Mouse (Mus musculus) stomach, embryonic 14.5 days (tissue): ENCODE measurements around the gene Ccdc61. TPM values are rescaled to one million over a fixed set of nuclear protein-coding genes. Genes with fewer than 3 reads are reported as not detected.

ENCODE experiments used
- ATAC-seq: fragments of 200-750 bp; cut with Nextera tagmentation; 2 replicates; pipeline ENCODE4 v1.8.0; 2017; ENCODE audit warnings: low read depth, moderate TSS enrichment; ENCODE audit not compliant: insufficient number of reproducible peaks, insufficient read depth, low FRiP score
- H3K27ac ChIP-seq: fragments of 300-500 bp; sonication (generic); 2 replicates; pipeline ENCODE4 v1.5.1; 2014; ENCODE audit warnings: mild to moderate bottlenecking, low read length, moderate library complexity, mixed read lengths
- H3K27me3 ChIP-seq: fragments of 300-500 bp; sonication (generic); 2 replicates; pipeline ENCODE4 v1.6.1; 2014; ENCODE audit warnings: low read length, control low read depth, mixed read lengths; ENCODE audit not compliant: control insufficient read depth, insufficient read depth
- H3K36me3 ChIP-seq: fragments of 300-500 bp; sonication (generic); 2 replicates; pipeline ENCODE4 v1.6.1; 2014; ENCODE audit warnings: mild to moderate bottlenecking, control low read depth, low read length, moderate library complexity, mixed read lengths; ENCODE audit not compliant: control insufficient read depth, insufficient read depth
- H3K4me1 ChIP-seq: fragments of 300-500 bp; sonication (generic); 2 replicates; pipeline ENCODE4 v1.6.1; 2014; ENCODE audit warnings: low read length, control low read depth, mixed read lengths; ENCODE audit not compliant: control insufficient read depth, insufficient read depth
- H3K4me2 ChIP-seq: fragments of 300-500 bp; sonication (generic); replicated peaks from 2 replicates; pipeline ENCODE4 v1.6.1; 2014; ENCODE audit warnings: low read depth, low read length, control low read depth
- H3K4me3 ChIP-seq: fragments of 300-500 bp; sonication (generic); 2 replicates; pipeline ENCODE4 v1.5.1; 2014; ENCODE audit warnings: low read depth, low read length, control low read depth
- H3K9ac ChIP-seq: fragments of 300-500 bp; sonication (generic); replicated peaks from 2 replicates; pipeline ENCODE4 v1.6.1; 2014; ENCODE audit warnings: low read depth, mild to moderate bottlenecking, control low read depth, low read length, moderate library complexity, mixed read lengths
- H3K9me3 ChIP-seq: fragments of 300-500 bp; sonication (generic); 2 replicates; pipeline ENCODE4 v1.6.1; 2016; ENCODE audit warnings: low read depth, low read length, control low read depth; ENCODE audit not compliant: control insufficient read depth
- WGBS: fragments of 180-500 bp; shearing (Covaris S2); extraction: QIAGEN DNeasy Blood & Tissue Kit; methylation state at CpG from one replicate; pipeline ENCODE4 v1.1.7; 2014; 5-methylcytosine and 5-hydroxymethylcytosine counted together
- polyA plus RNA-seq: library from polyadenylated mRNA; unstranded; fragments of >200 nt; fragmentation: Nextera tagmentation; extraction: Ambion mirVana; gene quantifications from 2 replicates; pipeline ENCODE4 v1.2.1, GENCODE M21; 2014

The Ccdc61 gene
- polyA plus RNA-seq, 1 experiment from 2014 or later = 18.5 TPM

- no peak for ATAC-seq
- Histone ChIP-seq H3K4me1 (no peaks in the 10 kb centered on the region), H3K36me3 (no peaks in the 10 kb centered on the region), H3K4me3 (no peak overlapping the region), H3K9me3 (no peaks in the 10 kb centered on the region), H3K9ac (no peak overlapping the region), H3K4me2 (no peak overlapping the region), H3K27ac (no peak overlapping the region), H3K27me3 (0 out of 2 replicates have a peak, but pooled peaks cover 20% of the 10 kb centered on the region)
- WGBS = 71% methylated on average over 11 of the region's 11 CpGs
Measured at GRCm38 (mm10) chr7:18923267-18923666, 13.1 kb upstream of the Ccdc61 start.

GRCm38 (mm10) chr7:18922807-18923206 is 12.6 kb upstream of the Ccdc61 start:
- Histone ChIP-seq H3K27me3 (0 out of 2 replicates have a peak, but pooled peaks cover 20% of the 10 kb centered on the region), H3K36me3 (no peaks in the 10 kb centered on the region), H3K4me2 (no peak overlapping the region), H3K4me3 (no peak overlapping the region), H3K9ac (no peak overlapping the region), H3K9me3 (no peaks in the 10 kb centered on the region), H3K4me1 (no peaks in the 10 kb centered on the region), H3K27ac (no peak overlapping the region)
- 52% methylated on average over 5 of the region's 5 CpGs for WGBS
- no peak for ATAC-seq

- Histone ChIP-seq H3K36me3 (no peaks in the 10 kb centered on the region), H3K27ac (no peak overlapping the region), H3K27me3 (0 out of 2 replicates have a peak, but pooled peaks cover 13% of the 10 kb centered on the region), H3K4me1 (no peaks in the 10 kb centered on the region), H3K9me3 (no peaks in the 10 kb centered on the region), H3K9ac (no peak overlapping the region), H3K4me3 (no peak overlapping the region), H3K4me2 (peak overlapping the region; percentile 18; the same call in 1 of the 2 replicates)
- under 1% methylated on average over 12 of the region's 12 CpGs for WGBS
- peak; percentile 37; the same call in 1 of the 2 replicates for ATAC-seq
Measured at GRCm38 (mm10) chr7:18921069-18921468, 10.9 kb upstream of the Ccdc61 start.

GRCm38 (mm10) chr7:18917931-18918330 is 7.7 kb upstream of the Ccdc61 start:
- WGBS = 65% methylated on average over 3 of the region's 3 CpGs

GRCm38 (mm10) chr7:18916254-18916653 is 6.0 kb upstream of the Ccdc61 start:
- no peaks in the 10 kb centered on the region for H3K36me3 ChIP-seq
- H3K9me3 ChIP-seq = no peaks in the 10 kb centered on the region
- 70% methylated on average over 4 of the region's 4 CpGs for WGBS
- H3K27ac ChIP-seq = no peak overlapping the region
- H3K4me1 ChIP-seq = no peaks in the 10 kb centered on the region
- ATAC-seq = no peak
- no peaks in the 10 kb centered on the region for H3K27me3 ChIP-seq
- no peak overlapping the region for H3K4me2 ChIP-seq
- no peak overlapping the region for H3K9ac ChIP-seq
- H3K4me3 ChIP-seq = no peak overlapping the region

More at GRCm38 (mm10) chr7:18917931-18918330, 7.7 kb upstream of the Ccdc61 start:
- Histone ChIP-seq H3K36me3 (no peaks in the 10 kb centered on the region), H3K4me3 (no peak overlapping the region), H3K4me1 (no peaks in the 10 kb centered on the region), H3K27me3 (no peaks in the 10 kb centered on the region), H3K9ac (no peak overlapping the region), H3K9me3 (no peaks in the 10 kb centered on the region), H3K27ac (no peak overlapping the region), H3K4me2 (no peak overlapping the region)
- no peak for ATAC-seq

- Histone ChIP-seq H3K4me1 (peaks cover 12% of the 10 kb centered on the region), H3K4me3 (peak overlapping the region; percentile 68), H3K27me3 (no peaks in the 10 kb centered on the region), H3K9me3 (no peaks in the 10 kb centered on the region), H3K9ac (peak overlapping the region; percentile 31; the same call in 1 of the 2 replicates), H3K27ac (no peak overlapping the region), H3K36me3 (no peaks in the 10 kb centered on the region), H3K4me2 (peak overlapping the region; percentile 54)
- peak; percentile 1; the same call in 1 of the 2 replicates for ATAC-seq
- 4% methylated on average over 17 of the region's 17 CpGs for WGBS
Measured at GRCm38 (mm10) chr7:18909797-18910196, 418 bp downstream of the Ccdc61 start.

GRCm38 (mm10) chr7:18904971-18905370 is 5.2 kb downstream of the Ccdc61 start:
- no peak overlapping the region for H3K4me2 ChIP-seq
- no peak overlapping the region for H3K9ac ChIP-seq
- WGBS = 72% methylated on average over 3 of the region's 3 CpGs
- no peak overlapping the region for H3K27ac ChIP-seq
- H3K36me3 ChIP-seq = peaks cover 11% of the 10 kb centered on the region; the same call in 1 of the 2 replicates
- no peaks in the 10 kb centered on the region for H3K27me3 ChIP-seq
- no peaks in the 10 kb centered on the region for H3K9me3 ChIP-seq
- H3K4me3 ChIP-seq = no peak overlapping the region
- H3K4me1 ChIP-seq = peaks cover 12% of the 10 kb centered on the region
- no peak for ATAC-seq

- no peaks in the 10 kb centered on the region for H3K9me3 ChIP-seq
- H3K4me2 ChIP-seq = no peak overlapping the region
- 69% methylated on average over 3 of the region's 3 CpGs for WGBS
- H3K4me3 ChIP-seq = no peak overlapping the region
- peaks cover 11% of the 10 kb centered on the region; the same call in 1 of the 2 replicates for H3K36me3 ChIP-seq
- H3K4me1 ChIP-seq = no peaks in the 10 kb centered on the region
- H3K9ac ChIP-seq = no peak overlapping the region
- ATAC-seq = no peak
- no peaks in the 10 kb centered on the region for H3K27me3 ChIP-seq
- no peak overlapping the region for H3K27ac ChIP-seq
Measured at GRCm38 (mm10) chr7:18902486-18902885, 7.7 kb downstream of the Ccdc61 start.

- Histone ChIP-seq H3K4me2 (no peak overlapping the region), H3K4me3 (no peak overlapping the region), H3K4me1 (no peaks in the 10 kb centered on the region), H3K9me3 (no peaks in the 10 kb centered on the region), H3K27ac (no peak overlapping the region), H3K36me3 (peaks cover 11% of the 10 kb centered on the region; the same call in 1 of the 2 replicates), H3K9ac (no peak overlapping the region), H3K27me3 (no peaks in the 10 kb centered on the region)
- WGBS = 78% methylated on average over 2 of the region's 2 CpGs
- ATAC-seq = no peak
Measured at GRCm38 (mm10) chr7:18900513-18900912, 9.7 kb downstream of the Ccdc61 start.
